Mouse (Mus musculus) yolk sac, embryonic 10.5 days (tissue): ENCODE measurements around the gene Efhd1.

Experiments used
- DNase-seq: peaks from one replicate; pipeline ENCODE4 v3.0.0-alpha.2; 2017; ENCODE audit warnings: low spot score

The Efhd1 gene

DNA sequence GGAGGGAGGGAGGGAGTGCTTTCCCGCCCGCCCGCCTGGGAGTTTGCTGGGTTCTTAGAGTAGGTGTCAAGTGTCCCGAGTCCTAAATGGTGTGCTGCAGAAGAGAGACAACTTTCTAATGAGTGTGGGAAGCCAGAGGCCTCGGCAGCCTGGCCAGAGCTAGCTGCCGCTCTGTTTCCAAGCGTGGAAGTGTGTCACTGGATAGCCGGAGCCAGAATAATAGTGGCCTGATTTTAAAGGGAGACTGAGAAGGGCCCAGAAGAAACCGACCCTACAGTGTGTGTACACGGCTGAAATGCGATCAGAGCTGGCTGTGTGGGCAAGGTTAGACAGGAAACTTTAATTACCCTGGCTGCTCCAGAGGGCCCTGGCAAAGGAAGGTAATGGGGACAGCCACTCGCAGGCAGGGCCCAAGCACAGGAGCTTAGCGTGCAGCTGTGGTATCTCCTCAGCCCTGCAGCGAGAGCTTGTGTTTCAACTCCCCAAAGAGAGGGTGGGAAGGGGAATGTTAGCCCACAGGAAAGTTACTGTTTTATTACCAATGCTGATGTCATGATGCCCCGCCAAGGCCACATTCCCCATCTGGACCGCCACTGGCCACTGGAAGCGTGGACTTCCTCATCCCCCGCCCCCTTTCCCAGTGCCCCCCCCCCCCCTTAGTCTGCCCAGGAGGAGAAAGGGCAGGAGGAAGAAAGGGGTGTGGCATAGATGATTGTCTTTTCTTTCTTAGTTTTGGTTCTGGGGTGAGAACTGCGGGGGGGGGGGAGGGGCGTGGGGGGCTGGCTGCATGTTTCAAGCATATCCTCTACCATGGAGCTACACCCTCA lies 6.7 kb downstream of the Efhd1 start:
- no peak for DNase-seq

GRCm38 (mm10) chr1:87271596-87271995 lies 7.4 kb downstream of the Efhd1 start:
- DNase-seq: no peak

- DNase-seq: no peak
Measured at GRCm38 (mm10) chr1:87272462-87272861, 8.3 kb downstream of the Efhd1 start.

DNA sequence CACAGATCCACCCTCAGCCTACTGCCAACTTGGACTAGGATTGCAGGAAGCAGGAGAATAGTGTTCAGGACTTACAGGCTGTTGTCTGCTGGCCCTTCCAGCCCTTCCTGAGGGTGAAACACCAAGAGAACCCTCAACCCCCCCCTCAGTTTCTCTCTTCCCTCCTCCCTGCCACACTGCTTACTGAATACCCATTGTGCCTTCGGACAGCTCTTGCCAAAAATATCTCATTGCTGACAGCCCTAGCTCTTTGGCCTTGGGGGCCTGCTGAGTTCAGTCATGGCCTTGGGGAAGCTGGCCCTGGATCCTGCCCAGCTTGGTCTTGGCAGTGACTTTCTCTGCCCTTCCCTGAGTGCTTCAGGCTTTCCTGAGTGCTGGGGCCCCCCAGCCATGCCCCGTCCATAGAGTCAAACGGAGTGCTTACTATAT lies 9.4 kb downstream of the Efhd1 start:
- no peak for DNase-seq

GRCm38 (mm10) chr1:87274134-87274533 lies 10.0 kb downstream of the Efhd1 start:
- no peak for DNase-seq

DNA sequence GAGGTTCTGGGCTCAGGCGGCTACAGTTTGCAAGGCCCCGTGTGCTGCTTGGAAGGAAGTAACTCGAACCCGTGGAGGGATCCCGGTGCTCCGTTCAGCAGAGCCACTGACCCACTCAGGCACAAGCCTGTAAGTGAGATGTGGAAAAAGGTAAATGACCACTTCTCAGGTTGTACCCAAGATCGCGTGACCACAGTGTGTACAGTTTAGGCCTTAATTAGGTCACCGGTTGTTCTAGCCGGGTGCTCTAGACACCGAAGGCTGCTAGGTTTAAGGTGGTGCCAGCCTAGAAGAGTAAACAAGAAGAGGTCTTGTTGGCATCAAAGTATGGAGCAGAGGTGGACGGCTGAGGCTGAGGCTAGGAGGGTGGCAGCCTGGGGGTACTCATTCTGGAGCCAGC lies 11.0 kb downstream of the Efhd1 start:
- DNase-seq: no peak

GRCm38 (mm10) chr1:87276056-87276455 lies 11.9 kb downstream of the Efhd1 start:
- no peak for DNase-seq

- no peak for DNase-seq
Measured at GRCm38 (mm10) chr1:87280281-87280680, 16.1 kb downstream of the Efhd1 start.

DNA sequence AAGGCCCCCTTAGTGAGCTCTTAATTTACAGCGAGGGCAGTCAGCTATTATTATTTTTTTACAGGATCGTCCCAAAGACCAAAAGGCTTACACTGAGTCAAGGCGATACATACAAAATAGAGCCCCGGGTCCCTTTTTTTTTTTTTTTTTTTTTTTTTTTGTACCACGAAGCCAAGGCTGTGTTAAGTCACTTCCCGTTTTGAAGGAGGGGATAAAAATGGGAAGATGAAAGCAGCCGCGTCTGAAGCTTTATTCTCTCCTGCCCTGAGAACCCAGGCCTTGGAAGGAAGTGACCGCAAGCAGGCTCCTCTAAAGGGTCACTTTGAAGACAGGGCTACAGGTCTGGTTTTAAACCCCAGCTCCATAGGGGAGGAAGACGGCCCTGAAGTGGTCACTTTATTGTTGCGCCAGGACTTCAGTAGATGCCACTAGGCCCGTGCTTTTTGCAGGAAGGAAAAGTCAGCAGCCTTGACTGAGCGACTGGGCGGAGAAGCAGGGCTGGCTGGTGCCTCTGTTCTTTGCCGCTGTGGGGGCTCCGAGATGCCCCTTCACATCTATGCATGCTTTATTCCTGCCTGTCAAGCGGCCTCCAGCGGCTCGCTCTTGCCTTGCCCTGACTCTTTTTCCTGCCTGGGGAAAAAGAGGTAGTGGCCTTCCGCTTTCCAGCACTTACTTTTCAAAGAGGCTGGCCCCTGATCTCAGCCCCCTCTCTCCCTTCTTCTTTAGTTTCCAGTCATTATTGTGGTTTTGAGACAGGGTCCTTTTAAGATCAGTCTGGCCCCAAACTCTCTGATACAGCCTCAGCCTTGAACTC lies 17.6 kb downstream of the Efhd1 start:
- DNase-seq: no peak

DNA sequence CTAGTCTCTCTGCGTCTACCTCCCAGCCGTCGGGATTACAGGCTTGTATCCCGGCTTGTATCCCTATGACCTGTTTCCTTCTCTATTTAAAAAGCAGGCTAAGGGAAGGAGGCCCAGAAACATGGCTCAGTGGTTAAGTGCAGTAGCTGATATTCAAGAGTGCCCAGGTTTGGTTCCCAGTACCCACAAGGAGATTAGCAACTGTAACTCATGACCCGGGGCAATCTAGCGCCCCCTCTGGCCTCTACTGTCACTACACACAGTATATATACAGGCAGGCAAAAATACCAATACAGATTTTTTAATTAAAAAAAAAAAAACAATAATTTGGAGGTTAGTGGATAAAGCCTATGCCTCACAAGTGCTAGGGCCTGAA lies 18.2 kb downstream of the Efhd1 start:
- no peak for DNase-seq

DNA sequence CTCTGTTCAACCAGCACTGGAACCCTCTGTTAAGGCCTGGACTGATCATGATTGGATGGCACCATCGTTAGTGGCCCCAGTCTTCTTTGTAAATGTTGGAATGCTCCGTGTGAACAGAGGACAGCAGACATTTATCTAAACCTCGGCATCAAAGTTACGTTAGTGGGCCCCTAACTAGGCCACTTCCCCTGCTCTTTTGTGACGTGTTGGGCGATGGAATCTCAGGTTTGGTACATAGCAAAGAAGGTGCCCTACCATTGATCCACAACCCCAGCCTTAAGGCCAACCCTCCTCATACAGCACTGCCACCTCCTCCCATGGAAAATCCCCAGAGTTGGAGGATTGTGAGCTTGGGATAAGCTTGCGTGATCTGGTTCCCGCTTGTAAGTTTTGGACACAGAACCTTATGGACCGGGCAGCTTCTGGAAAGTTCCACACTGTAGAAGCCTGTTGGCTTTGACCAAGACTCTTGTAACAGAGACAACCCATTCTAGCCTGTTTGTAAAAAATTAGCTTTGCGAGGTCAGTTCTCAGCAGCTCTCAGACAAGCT lies 19.3 kb downstream of the Efhd1 start:
- DNase-seq: no peak

GRCm38 (mm10) chr1:87287105-87287504 lies 22.9 kb downstream of the Efhd1 start:
- DNase-seq: no peak

- DNase-seq: no peak
Measured at GRCm38 (mm10) chr1:87291416-87291815, 27.3 kb downstream of the Efhd1 start.

DNA sequence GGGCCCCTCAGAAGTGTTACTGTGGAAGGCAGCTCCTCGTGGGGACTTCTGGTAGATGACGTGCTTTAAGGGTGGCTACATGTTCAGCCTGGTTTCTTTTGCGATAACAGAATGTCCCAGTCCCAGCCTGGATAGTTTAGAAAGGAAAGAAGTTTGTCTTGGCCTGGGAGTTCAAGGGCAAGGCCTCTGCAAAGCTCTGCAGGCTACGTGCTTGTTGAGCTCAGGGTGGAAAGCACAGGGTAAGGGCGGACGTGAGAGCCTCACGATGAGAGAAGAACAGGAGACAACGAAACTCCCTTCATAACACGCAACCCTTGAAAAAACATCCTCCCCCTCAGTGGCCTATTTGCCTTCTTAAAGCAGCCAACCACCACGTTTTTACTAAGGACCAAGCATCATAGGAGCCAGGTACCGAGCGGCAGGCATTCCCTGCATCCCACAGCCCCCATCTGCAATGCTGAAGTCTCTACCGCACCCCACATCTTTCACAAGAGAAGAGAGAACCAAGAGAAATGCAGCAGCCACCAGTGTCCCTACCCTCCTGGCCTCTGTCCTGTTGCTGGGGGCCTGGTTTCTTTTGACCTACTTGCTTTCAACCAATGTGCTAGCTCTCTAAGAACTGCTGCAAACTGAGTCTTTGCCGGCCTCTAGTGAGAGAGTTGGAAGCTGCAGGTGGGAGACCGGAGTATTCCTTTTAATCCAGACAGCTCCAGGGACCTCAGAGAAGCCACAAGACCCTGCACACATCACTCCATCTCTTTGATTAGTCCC lies 28.4 kb downstream of the Efhd1 start:
- DNase-seq: peak; percentile 60

GRCm38 (mm10) chr1:87294063-87294710 lies 30.0 kb downstream of the Efhd1 start:
- DNase-seq: peak; percentile 29

DNA sequence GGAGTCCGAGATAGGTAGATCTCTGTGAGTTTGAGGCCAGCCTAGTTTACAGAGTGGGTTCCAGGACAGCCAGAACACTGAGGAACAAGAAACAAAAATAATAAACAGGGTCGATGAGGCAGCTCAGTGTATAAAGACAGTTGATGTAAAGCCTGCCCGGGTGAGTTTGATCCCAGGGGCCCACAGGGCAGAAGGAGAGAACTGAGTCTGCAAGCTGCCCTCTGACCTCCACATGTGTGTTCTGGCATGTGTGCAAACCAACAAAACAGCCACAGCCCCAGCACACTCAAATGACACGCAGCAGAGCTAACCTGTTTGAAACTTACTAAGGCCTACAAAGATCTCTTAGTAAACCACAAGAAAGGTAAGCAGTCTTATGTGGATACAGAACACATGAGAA lies 30.8 kb downstream of the Efhd1 start:
- no peak for DNase-seq

DNA sequence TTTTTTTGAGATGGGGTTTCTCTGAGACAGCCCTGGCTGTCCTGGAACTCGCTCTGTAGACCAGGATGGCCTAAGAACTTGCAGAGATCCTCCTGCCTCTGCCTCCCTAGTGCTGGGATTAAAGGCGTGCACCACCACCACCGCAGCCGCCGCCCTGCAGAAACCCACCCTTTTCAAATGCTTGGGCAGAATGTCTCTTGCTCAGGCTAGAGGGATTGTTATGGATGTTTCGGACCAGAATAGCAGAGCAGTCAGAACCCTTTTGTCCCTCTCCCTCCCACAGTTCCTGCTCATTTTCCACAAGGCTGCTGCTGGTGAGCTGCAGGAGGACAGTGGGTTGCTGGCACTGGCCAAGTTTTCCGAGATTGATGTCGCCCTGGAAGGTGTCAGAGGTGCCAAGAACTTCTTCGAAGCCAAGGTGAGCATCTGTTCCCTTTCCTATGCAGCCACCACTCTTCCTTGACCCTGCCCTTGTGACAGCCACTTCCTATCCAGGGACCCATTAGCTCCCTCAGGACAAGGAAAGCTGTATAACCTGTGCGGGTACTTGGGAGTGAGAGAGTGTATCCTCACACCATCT lies 33.3 kb downstream of the Efhd1 start:
- DNase-seq: no peak

GRCm38 (mm10) chr1:87300360-87301286 lies 36.5 kb downstream of the Efhd1 start:
- DNase-seq: no peak

DNA sequence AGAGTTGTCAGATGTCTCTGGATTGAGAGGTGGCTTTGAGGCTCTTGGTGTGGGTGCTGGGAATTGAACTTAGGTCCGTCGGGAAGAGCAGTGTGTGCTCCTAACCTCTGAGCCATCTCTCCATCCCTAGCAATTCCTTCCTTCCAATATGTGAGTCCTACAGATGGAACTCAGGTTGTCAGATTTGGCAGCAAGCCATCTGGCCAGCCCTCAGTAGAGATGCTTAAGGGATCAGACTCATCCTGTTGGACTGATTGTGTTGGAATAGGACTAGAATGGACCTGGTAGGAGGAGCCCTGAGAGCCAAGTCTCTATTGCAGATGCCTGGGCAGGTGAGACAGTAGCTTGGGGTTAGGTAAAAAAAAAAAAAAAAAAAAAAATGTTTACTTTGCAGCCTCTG lies 37.8 kb downstream of the Efhd1 start:
- no peak for DNase-seq

DNA sequence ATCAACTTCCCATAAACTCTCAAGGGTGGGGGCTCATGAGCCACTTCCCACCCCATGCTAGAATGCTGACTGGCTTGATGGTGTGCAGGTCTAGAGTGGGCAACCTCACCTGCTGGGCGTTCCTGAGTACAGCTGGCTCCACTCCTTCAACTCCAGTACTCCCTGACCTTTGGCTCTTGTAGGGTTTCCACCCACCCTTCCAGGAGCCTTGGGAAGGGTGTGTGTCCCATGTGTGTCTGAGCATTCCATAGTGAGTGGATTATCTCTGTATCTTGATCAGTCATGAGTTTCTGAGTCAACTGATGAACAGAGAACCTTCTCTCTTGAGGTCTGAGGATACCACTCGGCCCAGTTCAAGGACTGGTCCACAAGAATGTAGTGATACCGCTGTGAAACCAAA lies 44.8 kb downstream of the Efhd1 start:
- DNase-seq: peak; percentile 53
